8 mouse cellular contexts compared by ENCODE assay signal in genomic region chr8:69808864-69809403, GRCm38 (mm10). TPM values are rescaled to one million over a fixed set of nuclear protein-coding genes. Genes with fewer than 3 reads are reported as not detected.
DNase-seq lines count a peak whose midpoint lies in the region; ATAC-seq and TF ChIP-seq lines count a peak whose summit lies in the region.

No protein-coding gene starts in this region.

- H3K9me3 ChIP-seq in ES-E14 (ENCODE audit: control insufficient read depth, insufficient read depth, low read depth, low read length), result no peaks in the 10 kb centered on the region
- H3K9me3 ChIP-seq in forebrain, embryonic 12.5 days, result no peaks in the 10 kb centered on the region
- H3K9me3 ChIP-seq in intestine, postnatal 0 days (ENCODE audit: control insufficient read depth), result no peaks in the 10 kb centered on the region

- H3K79me2 ChIP-seq in heart, adult 2 months (replicated peaks; ENCODE audit: control insufficient read depth, insufficient read depth, low read length), result no peaks in the 10 kb centered on the region

- TF ChIP-seq EP300 in heart, adult 2 months (IDR thresholded peaks at IDR 0.05; ENCODE audit: insufficient read depth, low read depth, low read length), result no peak

- intact Hi-C loops in heart, adult 2 months (cut with DNase I), result no loop called here
- intact Hi-C loops in heart, postnatal 14 days (cut with DNase I), result no loop called here

- peak overlapping the region; percentile 84 for H3K4me2 ChIP-seq in forebrain, embryonic 12.5 days
- H3K4me2 ChIP-seq in intestine, postnatal 0 days (replicated peaks; ENCODE audit: low read depth), result peak overlapping the region; percentile 93

- H3K9ac ChIP-seq in heart, adult 2 months (ENCODE audit: low read depth, low read length), result peak overlapping the region; percentile 41
- peak overlapping the region; percentile 71 for H3K9ac ChIP-seq in ES-E14 (ENCODE audit: insufficient read depth, low read depth, low read length, poor library complexity, severe bottlenecking)
- H3K9ac ChIP-seq in forebrain, embryonic 12.5 days, result peak overlapping the region; percentile 69
- peak overlapping the region; percentile 78 for H3K9ac ChIP-seq in intestine, postnatal 0 days (ENCODE audit: low read depth, low read length)

- no peak for TF ChIP-seq POLR2A in heart, adult 2 months (IDR thresholded peaks at IDR 0.05; ENCODE audit: insufficient read depth, low read depth, low read length)

- TF ChIP-seq CTCF in heart, adult 2 months (IDR thresholded peaks at IDR 0.05), result no peak
- TF ChIP-seq CTCF in intestine, postnatal 0 days (IDR thresholded peaks at IDR 0.05; ENCODE audit: low read depth), result no peak

- H3K4me1 ChIP-seq in heart, adult 2 months (ENCODE audit: control insufficient read depth, insufficient read depth, low read length), result peaks cover 2% of the 10 kb centered on the region
- peaks cover 4 to 5% of the 10 kb centered on the region in 2 experiments; a peak in 2 of 4 replicates for H3K4me1 ChIP-seq in ES-E14 (ENCODE audit: control insufficient read depth in 2 of 2, insufficient read depth in 2 of 2, low read length in 2 of 2, poor library complexity in 1 of 2)
- H3K4me1 ChIP-seq in forebrain, embryonic 12.5 days, result peaks cover 15% of the 10 kb centered on the region
- no peaks in the 10 kb centered on the region for H3K4me1 ChIP-seq in intestine, postnatal 0 days (replicated peaks; ENCODE audit: control insufficient read depth, insufficient read depth, low read length)

- no peaks in the 10 kb centered on the region for H3K36me3 ChIP-seq in heart, adult 2 months (ENCODE audit: control insufficient read depth, insufficient read depth, low read length)
- peaks cover 34% of the 10 kb centered on the region for H3K36me3 ChIP-seq in ES-E14 (ENCODE audit: control insufficient read depth, insufficient read depth, low read length, poor library complexity, severe bottlenecking)
- peaks cover 44% of the 10 kb centered on the region for H3K36me3 ChIP-seq in forebrain, embryonic 12.5 days (replicated peaks)
- H3K36me3 ChIP-seq in intestine, postnatal 0 days (ENCODE audit: control insufficient read depth, insufficient read depth), result peaks cover 56% of the 10 kb centered on the region

- DNase-seq in heart, adult 2 months, result peak in 1 of 2 experiments; percentile 47
- DNase-seq in heart, postnatal 14 days, result no peak
- DNase-seq in ES-E14 (ENCODE audit: low read depth, low spot score), result no peak
- DNase-seq in spleen, postnatal 14 days (ENCODE audit: low spot score in 2 of 2), result peak; percentile 33 to 44
- DNase-seq in gastrocnemius, postnatal 25 days, result no peak

- WGBS in heart, adult 2 months, result 1% methylated on average over 23 of the region's 23 CpGs
- WGBS in forebrain, embryonic 12.5 days, result 4% methylated on average over 23 of the region's 23 CpGs
- WGBS in intestine, postnatal 0 days, result under 1% methylated on average over 23 of the region's 23 CpGs

- no peaks in the 10 kb centered on the region for H3K27me3 ChIP-seq in heart, adult 2 months (ENCODE audit: control insufficient read depth, insufficient read depth, low read length)
- H3K27me3 ChIP-seq in forebrain, embryonic 12.5 days, result no peaks in the 10 kb centered on the region
- no peaks in the 10 kb centered on the region for H3K27me3 ChIP-seq in intestine, postnatal 0 days (replicated peaks; ENCODE audit: control insufficient read depth, insufficient read depth, low read length)

- in situ Hi-C loops in ES-E14 (cut with MboI; ENCODE audit: low sequenced_read_pairs in 2 of 2, unreplicated experiment in 2 of 2), result no loop called here

- H3K4me3 ChIP-seq in heart, adult 2 months, result peak overlapping the region; percentile 54
- H3K4me3 ChIP-seq in ES-E14 (ENCODE audit: insufficient read depth in 1 of 2, low read depth in 1 of 2, low read length in 2 of 2, poor library complexity in 1 of 2, severe bottlenecking in 1 of 2), result peak overlapping the region; percentile 67
- peak overlapping the region; percentile 54 for H3K4me3 ChIP-seq in forebrain, embryonic 12.5 days (replicated peaks)
- peak overlapping the region; percentile 70 for H3K4me3 ChIP-seq in intestine, postnatal 0 days (ENCODE audit: low read depth, low read length)

- peak overlapping the region; percentile 31; the same call in 1 of the 2 replicates for H3K27ac ChIP-seq in heart, adult 2 months
- H3K27ac ChIP-seq in ES-E14 (ENCODE audit: insufficient read depth, low read depth, low read length, poor library complexity, severe bottlenecking), result no peak overlapping the region
- H3K27ac ChIP-seq in forebrain, embryonic 12.5 days, result peak overlapping the region; percentile 50
- H3K27ac ChIP-seq in intestine, postnatal 0 days (ENCODE audit: low read depth, low read length), result no peak overlapping the region

- ATAC-seq in forebrain, embryonic 12.5 days (ENCODE audit: low FRiP score), result peak; percentile 77
- ATAC-seq in intestine, postnatal 0 days, result peak; percentile 42
- peak; percentile 81 for ATAC-seq in megakaryocyte, adult 5-6 weeks (ENCODE audit: poor library complexity, severe bottlenecking)

TF ChIP-seq in ES-E14, 5 proteins besides CTCF, POLR2A, EP300 and RAD21:
- TF ChIP-seq ZC3H11A (IDR thresholded peaks at IDR 0.05; ENCODE audit: borderline replicate concordance, low read depth, low read length), result no peak
- no peak for TF ChIP-seq HCFC1 (IDR thresholded peaks at IDR 0.05; ENCODE audit: borderline replicate concordance, insufficient read depth, low read length)
- no peak for TF ChIP-seq ZNF384 (IDR thresholded peaks at IDR 0.05; ENCODE audit: low read depth, low read length)
- no peak for TF ChIP-seq CHD2 (IDR thresholded peaks at IDR 0.05; ENCODE audit: low read depth, low read length)
- TF ChIP-seq MAFK (IDR thresholded peaks at IDR 0.05; ENCODE audit: insufficient read depth, low read depth, low read length), result no peak

RNA-seq across cellular contexts. Expression of gene Gmip, which starts 0.5 kb away (rescaled TPM):
- 1 to 10 TPM; 4.6 to 4.8 TPM for total RNA-seq in heart, adult 2 months (2021)
- polyA plus RNA-seq in heart, adult 2 months (2012; rRNA removed), result 6.6 and 10.9 TPM in 2 replicates
- 1 to 10 TPM; 4.5 to 4.6 TPM for total RNA-seq in heart, postnatal 14 days (2021)
- total RNA-seq in ES-E14 (2012; rRNA removed), result 5.9 and 6.4 TPM in 2 replicates
- 17.2 and 17.3 TPM in 2 replicates for polyA plus RNA-seq in forebrain, embryonic 12.5 days (2016; fragmentation: Nextera tagmentation; extraction: Ambion mirVana)
- 7.5 and 7.8 TPM in 2 replicates for polyA plus RNA-seq in intestine, postnatal 0 days (2015; fragmentation: Nextera tagmentation; extraction: Ambion mirVana)
- total RNA-seq in megakaryocyte, adult 5-6 weeks (2015), result 60.6 and 62.2 TPM in 2 replicates
- 59.3 and 82.0 TPM in 2 replicates for total RNA-seq in megakaryocyte, adult 5-6 weeks (2017)
- 1 to 10 TPM; 1.8 to 3.8 TPM for total RNA-seq in gastrocnemius, postnatal 25 days (2021)

RNA-seq across cellular contexts. Expression of gene Lpar2, which starts 13.3 kb away (rescaled TPM):
- under 1 TPM; 0.18 to 0.25 TPM for total RNA-seq in heart, adult 2 months (2021)
- polyA plus RNA-seq in heart, adult 2 months (2012; rRNA removed), result 0.32 and 0.53 TPM in 2 replicates
- total RNA-seq in heart, postnatal 14 days (2021), result under 1 TPM; 0.45 to 0.59 TPM
- 5.6 and 8.3 TPM in 2 replicates for total RNA-seq in ES-E14 (2012; rRNA removed)
- polyA plus RNA-seq in forebrain, embryonic 12.5 days (2016; fragmentation: Nextera tagmentation; extraction: Ambion mirVana), result 0.83 and 1.1 TPM in 2 replicates
- polyA plus RNA-seq in intestine, postnatal 0 days (2015; fragmentation: Nextera tagmentation; extraction: Ambion mirVana), result 0.18 and 0.24 TPM in 2 replicates
- 1.7 and 2.0 TPM in 2 replicates for total RNA-seq in megakaryocyte, adult 5-6 weeks (2015)
- 0.57 and 0.59 TPM in 2 replicates for total RNA-seq in megakaryocyte, adult 5-6 weeks (2017)
- total RNA-seq in gastrocnemius, postnatal 25 days (2021), result under 1 TPM; 0.05 to 0.08 TPM

RNA-seq across cellular contexts. Expression of gene Zfp866, which starts 18.0 kb away (rescaled TPM):
- total RNA-seq in heart, adult 2 months (2021), result 10 to 100 TPM; 15.6 to 16.1 TPM
- 8.5 and 16.0 TPM in 2 replicates for polyA plus RNA-seq in heart, adult 2 months (2012; rRNA removed)
- 10 to 100 TPM; 19.5 to 19.8 TPM for total RNA-seq in heart, postnatal 14 days (2021)
- total RNA-seq in ES-E14 (2012; rRNA removed), result 19.1 and 21.6 TPM in 2 replicates
- polyA plus RNA-seq in forebrain, embryonic 12.5 days (2016; fragmentation: Nextera tagmentation; extraction: Ambion mirVana), result 42.3 and 43.1 TPM in 2 replicates
- polyA plus RNA-seq in intestine, postnatal 0 days (2015; fragmentation: Nextera tagmentation; extraction: Ambion mirVana), result 6.1 and 6.5 TPM in 2 replicates
- 23.6 TPM in 2 replicates for total RNA-seq in megakaryocyte, adult 5-6 weeks (2015)
- 24.9 and 27.2 TPM in 2 replicates for total RNA-seq in megakaryocyte, adult 5-6 weeks (2017)
- total RNA-seq in gastrocnemius, postnatal 25 days (2021), result 10 to 100 TPM; 11.5 to 12.8 TPM

RNA-seq across cellular contexts. Expression of gene Atp13a1, which starts 18.0 kb away (rescaled TPM):
- total RNA-seq in heart, adult 2 months (2021), result 10 to 100 TPM; 12.9 to 14.7 TPM
- polyA plus RNA-seq in heart, adult 2 months (2012; rRNA removed), result 25.7 and 26.5 TPM in 2 replicates
- total RNA-seq in heart, postnatal 14 days (2021), result 10 to 100 TPM; 17.8 to 19.3 TPM
- 123 and 193 TPM in 2 replicates for total RNA-seq in ES-E14 (2012; rRNA removed)
- 53.5 and 55.3 TPM in 2 replicates for polyA plus RNA-seq in forebrain, embryonic 12.5 days (2016; fragmentation: Nextera tagmentation; extraction: Ambion mirVana)
- polyA plus RNA-seq in intestine, postnatal 0 days (2015; fragmentation: Nextera tagmentation; extraction: Ambion mirVana), result 18.6 and 20.5 TPM in 2 replicates
- 19.5 and 21.1 TPM in 2 replicates for total RNA-seq in megakaryocyte, adult 5-6 weeks (2015)
- 15.6 and 16.9 TPM in 2 replicates for total RNA-seq in megakaryocyte, adult 5-6 weeks (2017)
- 10 to 100 TPM in 1 of 2 experiments, 1 to 10 TPM in 1; 9.4 to 11.3 TPM for total RNA-seq in gastrocnemius, postnatal 25 days (2021)

RNA-seq across cellular contexts. Expression of gene Pbx4, which starts 23.4 kb away (rescaled TPM):
- under 1 TPM; 0.23 to 0.37 TPM for total RNA-seq in heart, adult 2 months (2021)
- polyA plus RNA-seq in heart, adult 2 months (2012; rRNA removed), result 0.61 and 0.68 TPM in 2 replicates
- under 1 TPM in 1 of 2 experiments, not detected in 1; 0.41 TPM for total RNA-seq in heart, postnatal 14 days (2021)
- 5.2 and 6.1 TPM in 2 replicates for total RNA-seq in ES-E14 (2012; rRNA removed)
- 51.2 and 54.0 TPM in 2 replicates for polyA plus RNA-seq in forebrain, embryonic 12.5 days (2016; fragmentation: Nextera tagmentation; extraction: Ambion mirVana)
- 2.7 and 4.7 TPM in 2 replicates for polyA plus RNA-seq in intestine, postnatal 0 days (2015; fragmentation: Nextera tagmentation; extraction: Ambion mirVana)
- total RNA-seq in megakaryocyte, adult 5-6 weeks (2015), result 1.3 and 2.4 TPM in 2 replicates
- 0.57 and 1.9 TPM in 2 replicates for total RNA-seq in megakaryocyte, adult 5-6 weeks (2017)
- not detected for total RNA-seq in gastrocnemius, postnatal 25 days (2021)

Comparison
In these comparisons a context has a peak if more than half of its experiments do, and no peak if none do; other contexts are left out.
1. DNase-seq: peak in spleen, postnatal 14 days (2 of 2); none in heart, postnatal 14 days (0 of 2), ES-E14 (single experiment) and gastrocnemius, postnatal 25 days (single experiment).
2. H3K27ac ChIP-seq: peak in heart, adult 2 months (single experiment) and forebrain, embryonic 12.5 days (single experiment); none in ES-E14 (single experiment) and intestine, postnatal 0 days (single experiment).
3. Peak in every context shown above with its lines, with median percentiles within 50 percentile points of each other: H3K4me3 ChIP-seq, H3K9ac ChIP-seq and ATAC-seq.